Mouse (Mus musculus): Measurements from ENCODE around the gene Dvl1.

Gene Dvl1

GRCm38 (mm10) chr4:155846871-155847578 lies at the start of gene Dvl1:
Dvl1 (plus strand) TSS chr4:155847402.
- DNase-seq (ENCODE audit: low spot score), result peak; percentile 94

GRCm38 (mm10) chr4:155802075-155802474 lies 45.1 kb upstream of the Dvl1 start:
- no peak for DNase-seq (ENCODE audit: low spot score)

GRCm38 (mm10) chr4:155802741-155803339 lies 44.4 kb upstream of the Dvl1 start, which contains the start of gene Mrpl20:
Mrpl20 (plus strand) TSS chr4:155802878.
- DNase-seq (ENCODE audit: low spot score), result no peak

- DNase-seq (ENCODE audit: low spot score), result peak; percentile 96
Measured at GRCm38 (mm10) chr4:155803340-155804041, 43.7 kb upstream of the Dvl1 start.

- DNase-seq (ENCODE audit: low spot score), result no peak
Measured at GRCm38 (mm10) chr4:155807841-155808240, 39.4 kb upstream of the Dvl1 start.

- DNase-seq (ENCODE audit: low spot score), result peak; percentile 94
Measured at GRCm38 (mm10) chr4:155811929-155812664, 35.1 kb upstream of the Dvl1 start, which contains the start of gene Ccnl2. Ccnl2 (plus strand) TSS chr4:155812489.

GRCm38 (mm10) chr4:155812665-155813181 lies 34.5 kb upstream of the Dvl1 start:
- DNase-seq (ENCODE audit: low spot score), result peak; percentile 81

GRCm38 (mm10) chr4:155817533-155817932 lies 29.7 kb upstream of the Dvl1 start:
- DNase-seq (ENCODE audit: low spot score), result no peak

- peak; percentile 47 for DNase-seq (ENCODE audit: low spot score)
Measured at GRCm38 (mm10) chr4:155821025-155821424, 26.2 kb upstream of the Dvl1 start.

- DNase-seq (ENCODE audit: low spot score), result no peak
Measured at GRCm38 (mm10) chr4:155823443-155823842, 23.8 kb upstream of the Dvl1 start.

GRCm38 (mm10) chr4:155829866-155830265 lies 17.3 kb upstream of the Dvl1 start:
- DNase-seq (ENCODE audit: low spot score), result no peak

GRCm38 (mm10) chr4:155830596-155830995 lies 16.6 kb upstream of the Dvl1 start:
- no peak for DNase-seq (ENCODE audit: low spot score)

- DNase-seq (ENCODE audit: low spot score), result peak; percentile 98
Measured at GRCm38 (mm10) chr4:155831205-155831766, 15.9 kb upstream of the Dvl1 start, which contains the start of gene Aurkaip1. Aurkaip1 (plus strand) TSS chr4:155831272.

GRCm38 (mm10) chr4:155831831-155832230 lies 15.4 kb upstream of the Dvl1 start:
- peak; percentile 39 for DNase-seq (ENCODE audit: low spot score)

- DNase-seq (ENCODE audit: low spot score), result no peak
Measured at GRCm38 (mm10) chr4:155832321-155832720, 14.9 kb upstream of the Dvl1 start.

GRCm38 (mm10) chr4:155833234-155833633 lies 14.0 kb upstream of the Dvl1 start:
- DNase-seq (ENCODE audit: low spot score), result no peak

GRCm38 (mm10) chr4:155833836-155834235 lies 13.4 kb upstream of the Dvl1 start:
- peak; percentile 88 for DNase-seq (ENCODE audit: low spot score)

- no peak for DNase-seq (ENCODE audit: low spot score)
Measured at GRCm38 (mm10) chr4:155837404-155838010, 9.7 kb upstream of the Dvl1 start.

GRCm38 (mm10) chr4:155838187-155839153 lies 8.7 kb upstream of the Dvl1 start:
- peak; percentile 32 for DNase-seq (ENCODE audit: low spot score)

- DNase-seq (ENCODE audit: low spot score), result peak; percentile 94
Measured at GRCm38 (mm10) chr4:155839483-155839910, 7.7 kb upstream of the Dvl1 start, which contains the start of gene Mxra8. Mxra8 (plus strand) TSS chr4:155839680.

All from MN1 (cell line).